Mouse (Mus musculus): ENCODE data around the gene Lrsam1. TPM values are rescaled to one million over a fixed set of nuclear protein-coding genes. Genes with fewer than 3 reads are reported as not detected.

The Lrsam1 gene
- total and polyA plus RNA-seq, 2 experiments from 2014 or later, result 22.1 to 37.9 TPM

DNA sequence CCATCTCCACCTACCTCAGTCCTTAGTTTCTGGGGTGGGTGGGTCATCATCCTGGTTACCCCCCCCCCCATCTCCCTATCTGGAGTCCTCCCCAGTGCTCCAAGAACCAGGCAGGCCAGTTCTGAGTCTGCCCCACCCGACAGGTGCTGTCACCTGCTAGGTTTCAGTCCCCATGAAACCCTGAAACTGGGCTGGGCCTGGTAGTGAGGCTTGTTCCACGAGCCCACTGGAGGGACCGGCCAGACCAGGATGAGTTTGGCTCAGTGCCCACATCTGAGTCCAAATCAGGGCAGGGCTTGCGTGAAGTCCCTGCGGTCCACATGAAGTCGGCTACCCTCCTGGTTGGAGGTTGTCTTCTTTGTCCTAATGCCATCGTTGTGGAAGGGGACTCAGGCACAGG lies 62.4 kb downstream of the Lrsam1 start:
- no peaks in the 10 kb centered on the region for H3K9me3 ChIP-seq (ENCODE audit: low read length)
- no peak overlapping the region for H3K27ac ChIP-seq
- no peaks in the 10 kb centered on the region for H3K27me3 ChIP-seq (ENCODE audit: insufficient read depth, low read length)
- whole genome bisulfite sequencing, result 46% methylated on average over 7 of the region's 7 CpGs
- H3K4me2 ChIP-seq (ENCODE audit: low read depth, low read length), result no peak overlapping the region
- H3K4me3 ChIP-seq (ENCODE audit: low read length), result no peak overlapping the region
- DNase-seq (ENCODE audit: low spot score) (no peak), ATAC-seq (no peak)
- TF ChIP-seq CTCF (IDR thresholded peaks at IDR 0.05; ENCODE audit: low read depth), result no peak
- H3K4me1 ChIP-seq (ENCODE audit: insufficient read depth, low read length), result peaks cover 28% of the 10 kb centered on the region
- no peaks in the 10 kb centered on the region for H3K36me3 ChIP-seq (ENCODE audit: insufficient read depth, low read length)
- no peak overlapping the region for H3K9ac ChIP-seq (replicated peaks; ENCODE audit: low read length)

DNA sequence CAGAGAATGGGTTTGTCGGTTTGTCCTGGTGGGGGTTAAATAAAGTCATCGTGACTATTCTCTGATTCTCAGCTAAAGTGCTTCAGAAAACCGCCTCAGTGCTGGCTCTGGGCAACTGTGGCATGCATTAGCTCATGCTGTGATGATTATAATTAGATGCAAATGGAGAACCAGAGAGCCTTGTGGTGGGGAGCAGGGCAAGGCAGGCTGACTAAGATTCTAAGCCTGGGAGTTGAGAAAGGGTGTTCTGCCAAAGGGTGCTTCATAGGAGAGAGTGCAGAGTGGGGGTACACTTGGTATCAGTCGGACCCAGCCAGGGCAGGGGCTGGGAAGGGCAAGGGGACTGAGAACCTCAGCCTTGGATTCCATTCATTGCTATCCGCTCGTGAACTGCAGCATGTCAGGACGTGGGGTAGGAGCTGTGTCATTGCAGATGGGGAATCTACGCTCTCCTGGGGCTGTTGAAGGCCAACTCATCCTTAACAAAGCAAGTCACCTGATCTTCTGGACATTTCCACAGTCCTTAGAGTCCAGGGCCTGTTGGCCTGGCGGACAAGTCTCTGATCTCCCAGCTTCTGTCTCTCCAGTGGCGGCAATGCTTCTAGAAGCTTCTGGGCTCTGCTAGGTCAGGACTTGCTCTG lies 64.8 kb downstream of the Lrsam1 start:
- no peaks in the 10 kb centered on the region for H3K9me3 ChIP-seq (ENCODE audit: low read length)
- DNase-seq (ENCODE audit: low spot score) (peak; percentile 48), ATAC-seq (peak; percentile 50)
- H3K4me3 ChIP-seq (ENCODE audit: low read length), result no peak overlapping the region
- H3K27ac ChIP-seq, result peak overlapping the region; percentile 64
- H3K4me2 ChIP-seq (ENCODE audit: low read depth, low read length), result no peak overlapping the region
- H3K36me3 ChIP-seq (ENCODE audit: insufficient read depth, low read length), result no peaks in the 10 kb centered on the region
- no peaks in the 10 kb centered on the region for H3K27me3 ChIP-seq (ENCODE audit: insufficient read depth, low read length)
- no peak for TF ChIP-seq CTCF (IDR thresholded peaks at IDR 0.05; ENCODE audit: low read depth)
- H3K9ac ChIP-seq (replicated peaks; ENCODE audit: low read length), result no peak overlapping the region
- H3K4me1 ChIP-seq (ENCODE audit: insufficient read depth, low read length), result peaks cover 28% of the 10 kb centered on the region
- 37% methylated on average over 10 of the region's 10 CpGs for whole genome bisulfite sequencing

DNA sequence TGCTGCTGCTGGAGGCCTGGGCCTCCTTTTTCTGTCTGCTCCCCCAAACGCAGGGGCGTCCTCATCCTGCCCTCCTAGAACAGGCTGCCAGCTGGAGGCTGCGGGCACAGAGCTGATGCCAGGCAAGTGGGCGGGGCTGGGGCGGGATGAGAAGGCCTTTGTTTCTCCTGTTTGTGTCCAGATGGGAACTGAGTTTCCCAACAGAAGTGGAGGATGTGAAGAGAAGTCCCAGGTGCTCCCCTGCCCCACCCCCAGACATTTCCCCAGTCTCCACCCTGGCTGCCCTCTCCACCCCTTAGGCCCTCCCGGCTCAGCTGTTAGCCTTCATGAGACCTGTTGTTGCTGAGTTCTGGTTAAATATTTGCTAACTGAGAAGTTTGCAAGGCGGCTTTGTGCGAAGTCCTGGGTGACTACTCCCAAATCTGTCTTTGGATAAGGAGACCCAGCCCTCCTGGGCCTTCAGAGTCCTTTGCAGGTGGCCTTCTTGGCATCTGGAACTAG lies 65.8 kb downstream of the Lrsam1 start:
- H3K4me3 ChIP-seq (ENCODE audit: low read length), result no peak overlapping the region
- H3K4me1 ChIP-seq (ENCODE audit: insufficient read depth, low read length), result peaks cover 28% of the 10 kb centered on the region
- H3K9me3 ChIP-seq (ENCODE audit: low read length), result no peaks in the 10 kb centered on the region
- DNase-seq (ENCODE audit: low spot score) (peak; percentile 63), ATAC-seq (peak; percentile 57)
- 29% methylated on average over 7 of the region's 8 CpGs for WGBS
- TF ChIP-seq CTCF (IDR thresholded peaks at IDR 0.05; ENCODE audit: low read depth), result no peak
- H3K27ac ChIP-seq, result peak overlapping the region; percentile 64
- H3K9ac ChIP-seq (replicated peaks; ENCODE audit: low read length), result no peak overlapping the region
- no peak overlapping the region for H3K4me2 ChIP-seq (ENCODE audit: low read depth, low read length)
- no peaks in the 10 kb centered on the region for H3K36me3 ChIP-seq (ENCODE audit: insufficient read depth, low read length)
- no peaks in the 10 kb centered on the region for H3K27me3 ChIP-seq (ENCODE audit: insufficient read depth, low read length)

DNA sequence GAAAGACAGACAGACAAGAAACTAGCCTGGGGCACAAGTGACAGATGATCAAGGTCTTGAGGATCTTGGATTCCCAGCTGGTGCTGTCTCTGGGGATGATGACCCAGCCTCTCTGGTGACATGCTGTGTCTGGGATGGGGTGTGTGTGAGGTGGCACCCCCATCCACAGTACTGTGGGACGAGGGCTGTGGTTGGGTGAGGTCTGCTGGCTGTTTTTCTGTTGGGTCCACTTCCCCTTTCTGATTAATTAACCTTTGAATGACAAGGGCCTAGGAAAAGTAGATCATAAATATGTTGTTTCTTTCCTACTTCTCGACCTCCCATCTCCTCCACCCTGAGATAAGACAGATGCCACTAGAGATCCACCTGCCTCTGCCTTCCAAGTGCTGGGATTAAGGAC lies 67.3 kb downstream of the Lrsam1 start:
- Histone ChIP-seq H3K27me3 (ENCODE audit: insufficient read depth, low read length) (no peaks in the 10 kb centered on the region), H3K4me2 (ENCODE audit: low read depth, low read length) (no peak overlapping the region), H3K9ac (replicated peaks; ENCODE audit: low read length) (no peak overlapping the region), H3K4me1 (ENCODE audit: insufficient read depth, low read length) (peaks cover 28% of the 10 kb centered on the region), H3K36me3 (ENCODE audit: insufficient read depth, low read length) (no peaks in the 10 kb centered on the region), H3K4me3 (ENCODE audit: low read length) (no peak overlapping the region), H3K27ac (no peak overlapping the region), H3K9me3 (ENCODE audit: low read length) (no peaks in the 10 kb centered on the region)
- WGBS, result 67% methylated on average over 2 of the region's 2 CpGs
- DNase-seq (ENCODE audit: low spot score) (no peak), ATAC-seq (no peak)
- no peak for TF ChIP-seq CTCF (IDR thresholded peaks at IDR 0.05; ENCODE audit: low read depth)

DNA sequence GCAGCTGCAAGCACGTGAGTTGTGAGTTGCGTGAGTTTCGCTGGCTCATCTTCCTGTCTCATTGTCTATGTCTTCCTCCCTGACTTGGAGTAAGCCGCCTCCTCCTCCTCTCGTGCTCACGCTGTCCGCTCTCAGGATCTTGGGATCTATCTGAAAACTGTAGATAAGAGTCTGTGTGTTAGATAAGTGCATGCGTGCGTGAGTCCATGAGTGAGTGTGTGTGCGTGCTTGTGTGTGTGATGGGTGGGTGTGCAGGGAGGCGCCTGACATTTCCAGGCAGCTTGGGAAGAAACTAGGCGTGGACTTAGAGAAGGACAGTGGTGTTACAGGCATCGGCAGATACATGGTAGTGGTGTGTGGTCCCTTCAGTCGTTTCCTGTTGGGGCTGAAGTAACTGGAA lies 68.9 kb downstream of the Lrsam1 start:
- no peak overlapping the region for H3K4me3 ChIP-seq (ENCODE audit: low read length)
- H3K9me3 ChIP-seq (ENCODE audit: low read length), result no peaks in the 10 kb centered on the region
- no peaks in the 10 kb centered on the region for H3K27me3 ChIP-seq (ENCODE audit: insufficient read depth, low read length)
- H3K36me3 ChIP-seq (ENCODE audit: insufficient read depth, low read length), result no peaks in the 10 kb centered on the region
- H3K27ac ChIP-seq, result no peak overlapping the region
- 92% methylated on average over 14 of the region's 14 CpGs for WGBS
- ATAC-seq, result no peak
- no peak overlapping the region for H3K9ac ChIP-seq (replicated peaks; ENCODE audit: low read length)
- DNase-seq (ENCODE audit: low spot score), result no peak
- peaks cover 27% of the 10 kb centered on the region for H3K4me1 ChIP-seq (ENCODE audit: insufficient read depth, low read length)
- H3K4me2 ChIP-seq (ENCODE audit: low read depth, low read length), result no peak overlapping the region
- no peak for TF ChIP-seq CTCF (IDR thresholded peaks at IDR 0.05; ENCODE audit: low read depth)

DNA sequence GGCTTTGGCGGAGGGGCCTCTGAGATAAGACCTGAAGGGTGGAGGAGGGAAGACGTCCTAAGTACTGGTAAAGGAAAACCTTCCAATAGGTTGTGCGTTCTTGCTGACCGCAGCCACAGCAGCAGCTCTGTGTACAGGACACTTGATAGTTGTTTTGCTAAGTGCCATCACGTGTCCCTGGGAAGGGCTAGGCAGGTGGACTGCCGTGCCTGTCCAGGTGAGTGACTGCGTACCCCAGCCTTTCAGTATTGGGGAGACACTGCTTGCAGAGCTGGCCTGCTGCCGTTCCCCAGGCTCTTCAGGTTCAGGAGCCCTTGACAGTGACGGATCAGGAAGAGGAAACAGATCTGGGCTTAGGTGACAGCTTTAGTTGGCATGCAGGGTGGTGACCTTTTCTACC lies 70.1 kb downstream of the Lrsam1 start:
- H3K27ac ChIP-seq, result no peak overlapping the region
- H3K4me1 ChIP-seq (ENCODE audit: insufficient read depth, low read length), result peaks cover 17% of the 10 kb centered on the region
- H3K27me3 ChIP-seq (ENCODE audit: insufficient read depth, low read length), result no peaks in the 10 kb centered on the region
- TF ChIP-seq CTCF (IDR thresholded peaks at IDR 0.05; ENCODE audit: low read depth), result no peak
- no peak overlapping the region for H3K4me3 ChIP-seq (ENCODE audit: low read length)
- ATAC-seq (no peak), DNase-seq (ENCODE audit: low spot score) (no peak)
- H3K9ac ChIP-seq (replicated peaks; ENCODE audit: low read length), result no peak overlapping the region
- 81% methylated on average over 9 of the region's 9 CpGs for WGBS
- no peaks in the 10 kb centered on the region for H3K9me3 ChIP-seq (ENCODE audit: low read length)
- no peak overlapping the region for H3K4me2 ChIP-seq (ENCODE audit: low read depth, low read length)
- H3K36me3 ChIP-seq (ENCODE audit: insufficient read depth, low read length), result no peaks in the 10 kb centered on the region

DNA sequence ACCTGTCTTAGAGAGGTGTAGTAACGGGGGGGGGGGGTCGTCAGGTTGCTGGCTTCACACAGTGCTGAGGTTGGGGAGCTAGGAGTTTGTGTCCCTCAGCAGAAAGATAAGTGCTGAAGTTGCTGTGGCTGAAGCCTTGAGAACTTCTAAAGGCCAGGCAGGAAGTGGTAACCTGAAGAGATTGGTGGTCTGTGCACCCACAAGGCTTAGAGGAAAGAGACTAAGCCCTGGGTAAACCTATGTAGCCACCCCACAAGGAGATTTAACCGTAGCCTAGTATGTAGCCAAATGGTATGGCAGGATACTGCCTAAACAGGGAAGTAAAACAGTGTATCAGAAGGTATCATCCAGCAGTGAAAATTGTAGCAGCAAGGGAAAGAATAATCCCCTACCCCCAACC lies 71.1 kb downstream of the Lrsam1 start:
- no peaks in the 10 kb centered on the region for H3K9me3 ChIP-seq (ENCODE audit: low read length)
- H3K27ac ChIP-seq, result no peak overlapping the region
- no peak for ATAC-seq
- no peak for DNase-seq (ENCODE audit: low spot score)
- no peak overlapping the region for H3K4me3 ChIP-seq (ENCODE audit: low read length)
- H3K4me2 ChIP-seq (ENCODE audit: low read depth, low read length), result no peak overlapping the region
- no peak for TF ChIP-seq CTCF (IDR thresholded peaks at IDR 0.05; ENCODE audit: low read depth)
- H3K27me3 ChIP-seq (ENCODE audit: insufficient read depth, low read length), result no peaks in the 10 kb centered on the region
- no peaks in the 10 kb centered on the region for H3K36me3 ChIP-seq (ENCODE audit: insufficient read depth, low read length)
- WGBS, result 80% methylated on average over 3 of the region's 3 CpGs
- H3K4me1 ChIP-seq (ENCODE audit: insufficient read depth, low read length), result peaks cover 8% of the 10 kb centered on the region; the same call in 1 of the 2 replicates
- H3K9ac ChIP-seq (replicated peaks; ENCODE audit: low read length), result no peak overlapping the region
